Mouse (Mus musculus): ENCODE measurements around the gene Il1rapl1.

DNA sequence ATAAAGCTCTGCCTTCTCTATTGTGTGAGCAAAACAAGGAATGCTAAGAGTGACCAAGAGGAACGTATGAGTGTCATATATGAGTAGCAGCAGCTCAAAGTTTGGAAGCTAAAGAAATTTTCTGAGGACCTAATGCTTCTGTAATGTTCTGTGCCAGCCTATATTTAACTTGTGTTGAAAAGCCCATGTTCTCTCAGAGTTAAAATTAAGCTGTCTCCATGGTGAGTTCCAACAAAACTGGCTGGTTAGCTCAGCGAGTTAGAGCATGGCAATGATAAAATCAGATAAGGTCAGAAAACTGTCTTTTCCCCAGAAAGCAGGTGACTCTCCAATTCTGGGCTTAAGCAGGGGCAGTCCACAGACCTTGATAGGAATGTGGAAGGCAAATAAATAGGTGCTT lies 25.6 kb downstream of the Il1rapl1 start:
- TF ChIP-seq CTCF (IDR thresholded peaks at IDR 0.05; ENCODE audit: control insufficient read depth, insufficient read depth, low read length) = no peak
- TF ChIP-seq POLR2A (IDR thresholded peaks at IDR 0.05; ENCODE audit: borderline replicate concordance, control insufficient read depth, low read depth, low read length) = no peak
